Mouse (Mus musculus) hindbrain, postnatal 0 days (tissue): ENCODE data around the gene Setx. TPM values are rescaled to one million over a fixed set of nuclear protein-coding genes. Genes with fewer than 3 reads are reported as not detected.
A peak's percentile ranks its signal among the peaks of the same experiment; 100 is the strongest.

Source experiments
- ATAC-seq: fragments of 200-750 bp; cut with Nextera tagmentation; 2 replicates; pipeline ENCODE4 v1.8.0; 2017; ENCODE audit warnings: mild to moderate bottlenecking, moderate TSS enrichment, moderate library complexity
- DNase-seq: peaks from one replicate; pipeline ENCODE4 v3.0.0-alpha.2; 2015; ENCODE audit warnings: low spot score
- H3K27ac ChIP-seq: fragments of 300-500 bp; sonication (generic); 2 replicates; pipeline ENCODE4 v1.5.1; 2014; ENCODE audit warnings: mild to moderate bottlenecking
- H3K27me3 ChIP-seq: fragments of 300-500 bp; sonication (generic); 2 replicates; pipeline ENCODE4 v1.6.1; 2014; ENCODE audit warnings: low read length, mixed read lengths; ENCODE audit not compliant: insufficient read depth
- H3K36me3 ChIP-seq: fragments of 300-500 bp; sonication (generic); 2 replicates; pipeline ENCODE4 v1.6.1; 2014; ENCODE audit warnings: low read length, mixed read lengths; ENCODE audit not compliant: insufficient read depth
- H3K4me1 ChIP-seq: fragments of 300-500 bp; sonication (generic); 2 replicates; pipeline ENCODE4 v1.6.1; 2014; ENCODE audit warnings: antibody characterized with exemption, low read length, mixed read lengths; ENCODE audit not compliant: insufficient read depth
- H3K4me2 ChIP-seq: fragments of 300-500 bp; sonication (generic); 2 replicates; pipeline ENCODE4 v1.6.1; 2014; ENCODE audit warnings: low read depth, mild to moderate bottlenecking, low read length, moderate library complexity, mixed read lengths
- H3K4me3 ChIP-seq: fragments of 300-500 bp; sonication (generic); 2 replicates; pipeline ENCODE4 v1.5.1; 2014; ENCODE audit warnings: low read length
- H3K9ac ChIP-seq: fragments of 300-500 bp; sonication (generic); replicated peaks from 2 replicates; pipeline ENCODE4 v1.6.1; 2014; ENCODE audit warnings: mild to moderate bottlenecking, low read length, moderate library complexity, mixed read lengths
- H3K9me3 ChIP-seq: fragments of 300-500 bp; sonication (generic); 2 replicates; pipeline ENCODE4 v1.6.1; 2016; ENCODE audit warnings: low read length, mixed read lengths
- CTCF ChIP-seq: IDR thresholded peaks from 2 replicates; pipeline ENCODE4 v1.5.1; 2016; ENCODE audit warnings: antibody characterized with exemption, control low read depth, low read depth
- WGBS: fragments of 180-500 bp; shearing (Covaris S2); extraction: QIAGEN DNeasy Blood & Tissue Kit; methylation state at CpG from one replicate; pipeline ENCODE4 v1.1.7; 2014; 5-methylcytosine and 5-hydroxymethylcytosine counted together
- polyA plus RNA-seq: library from polyadenylated mRNA; unstranded; fragments of >200 nt; fragmentation: Nextera tagmentation; extraction: Ambion mirVana; gene quantifications from 2 replicates; pipeline ENCODE4 v1.2.1, GENCODE M21; 2015
- total RNA-seq: library from RNA; depleted of rRNA; stranded (reverse); fragments of >200 nt; gene quantifications from 2 replicates; pipeline ENCODE4 v1.2.3, GENCODE M21; 2014

Setx gene
- total and polyA plus RNA-seq, 2 experiments from 2014 or later = 15.2 to 31.1 TPM

GRCm38 (mm10) chr2:29198446-29198845 is 74.5 kb downstream of the Setx start:
- Histone ChIP-seq H3K27me3 (0 out of 2 replicates have a peak, but pooled peaks cover 2% of the 10 kb centered on the region), H3K36me3 (no peaks in the 10 kb centered on the region), H3K4me3 (no peak overlapping the region), H3K9me3 (no peaks in the 10 kb centered on the region), H3K27ac (no peak overlapping the region), H3K9ac (no peak overlapping the region), H3K4me2 (no peak overlapping the region), H3K4me1 (peaks cover 13% of the 10 kb centered on the region; the same call in 1 of the 2 replicates)
- TF ChIP-seq CTCF = no peak
- ATAC-seq (no peak), DNase-seq (no peak)
- WGBS = 84% methylated on average over 5 of the region's 5 CpGs

GRCm38 (mm10) chr2:29199909-29200308 is 75.9 kb downstream of the Setx start:
- Histone ChIP-seq H3K4me1 (peaks cover 4% of the 10 kb centered on the region; the same call in 1 of the 2 replicates), H3K9me3 (no peaks in the 10 kb centered on the region), H3K9ac (no peak overlapping the region), H3K27me3 (0 out of 2 replicates have a peak, but pooled peaks cover 2% of the 10 kb centered on the region), H3K27ac (no peak overlapping the region), H3K36me3 (no peaks in the 10 kb centered on the region), H3K4me2 (no peak overlapping the region), H3K4me3 (no peak overlapping the region)
- ATAC-seq (peak; percentile 25; the same call in 1 of the 2 replicates), DNase-seq (peak; percentile 76)
- 5% methylated on average over 2 of the region's 3 CpGs for WGBS
- TF ChIP-seq CTCF = peak; percentile 76

- Histone ChIP-seq H3K4me1 (no peaks in the 10 kb centered on the region), H3K27me3 (no peaks in the 10 kb centered on the region), H3K36me3 (no peaks in the 10 kb centered on the region), H3K9ac (no peak overlapping the region), H3K4me3 (no peak overlapping the region), H3K9me3 (no peaks in the 10 kb centered on the region), H3K4me2 (no peak overlapping the region), H3K27ac (no peak overlapping the region)
- no peak for TF ChIP-seq CTCF
- ATAC-seq (no peak), DNase-seq (no peak)
- 40% methylated on average over 11 of the region's 11 CpGs for WGBS
These were observed 77.4 kb downstream of the Setx start for GRCm38 (mm10) chr2:29201223-29201955.

- no peak overlapping the region for H3K27ac ChIP-seq
- no peaks in the 10 kb centered on the region for H3K9me3 ChIP-seq
- H3K4me1 ChIP-seq = no peaks in the 10 kb centered on the region
- no peak for TF ChIP-seq CTCF
- DNase-seq (no peak), ATAC-seq (no peak)
- WGBS = 36% methylated on average over 8 of the region's 8 CpGs
- no peaks in the 10 kb centered on the region for H3K36me3 ChIP-seq
- no peak overlapping the region for H3K4me3 ChIP-seq
- no peaks in the 10 kb centered on the region for H3K27me3 ChIP-seq
- H3K4me2 ChIP-seq = no peak overlapping the region
- no peak overlapping the region for H3K9ac ChIP-seq
These were observed 82.2 kb downstream of the Setx start for GRCm38 (mm10) chr2:29206156-29206555.

- no peak overlapping the region for H3K4me3 ChIP-seq
- ATAC-seq = no peak
- no peaks in the 10 kb centered on the region for H3K27me3 ChIP-seq
- H3K4me1 ChIP-seq = 0 out of 2 replicates have a peak, but pooled peaks cover 3% of the 10 kb centered on the region
- H3K4me2 ChIP-seq = no peak overlapping the region
- no peaks in the 10 kb centered on the region for H3K9me3 ChIP-seq
- peak; percentile 47 for TF ChIP-seq CTCF
- H3K9ac ChIP-seq = no peak overlapping the region
- WGBS = 51% methylated on average over 8 of the region's 8 CpGs
- H3K27ac ChIP-seq = no peak overlapping the region
- peak; percentile 64 for DNase-seq
- no peaks in the 10 kb centered on the region for H3K36me3 ChIP-seq
These were observed 92.5 kb downstream of the Setx start for GRCm38 (mm10) chr2:29216286-29217012.

- Histone ChIP-seq H3K9me3 (no peaks in the 10 kb centered on the region), H3K36me3 (no peaks in the 10 kb centered on the region), H3K9ac (no peak overlapping the region), H3K4me3 (no peak overlapping the region), H3K4me2 (no peak overlapping the region), H3K4me1 (0 out of 2 replicates have a peak, but pooled peaks cover 3% of the 10 kb centered on the region), H3K27ac (no peak overlapping the region), H3K27me3 (no peaks in the 10 kb centered on the region)
- no peak for DNase-seq
- WGBS = 85% methylated on average over 5 of the region's 5 CpGs
- no peak for TF ChIP-seq CTCF
- ATAC-seq = no peak
These were observed 93.1 kb downstream of the Setx start for GRCm38 (mm10) chr2:29217042-29217441.
